Mouse (Mus musculus) embryonic facial prominence, embryonic 11.5 days (tissue): ENCODE measurements at regions not wholly inside any gene's neighbourhood (a gene's known extent, or its start where the extent isn't known, plus 50 kb on each side); places are given as distances from the start of the nearest gene placed in this dataset.

Source experiments
- ATAC-seq: fragments of 200-750 bp; cut with Nextera tagmentation; replicated peaks from 2 replicates; pipeline ENCODE4 v1.8.0; 2017; ENCODE audit warnings: low read depth; ENCODE audit not compliant: insufficient number of reproducible peaks, low FRiP score, low TSS enrichment
- DNase-seq: peaks from one replicate; pipeline ENCODE4 v3.0.0-alpha.2; 2015; ENCODE audit warnings: low spot score
- H3K27ac ChIP-seq: fragments of 300-500 bp; sonication (generic); replicated peaks from 2 replicates; pipeline ENCODE4 v1.5.1; 2014; ENCODE audit warnings: mild to moderate bottlenecking, low read depth, low read length, control low read depth
- H3K27me3 ChIP-seq: fragments of 300-500 bp; sonication (generic); 2 replicates; pipeline ENCODE4 v1.6.1; 2014; ENCODE audit warnings: mild to moderate bottlenecking, low read length, moderate library complexity, mixed read lengths; ENCODE audit not compliant: control insufficient read depth, insufficient read depth
- H3K36me3 ChIP-seq: fragments of 300-500 bp; sonication (generic); replicated peaks from 2 replicates; pipeline ENCODE4 v1.6.1; 2014; ENCODE audit warnings: low read depth, mild to moderate bottlenecking, low read length, moderate library complexity, mixed read lengths; ENCODE audit not compliant: control insufficient read depth, insufficient read depth
- H3K4me1 ChIP-seq: fragments of 300-500 bp; sonication (generic); 2 replicates; pipeline ENCODE4 v1.6.1; 2014; ENCODE audit warnings: low read length, mixed read lengths; ENCODE audit not compliant: control insufficient read depth, insufficient read depth
- H3K4me2 ChIP-seq: fragments of 300-500 bp; sonication (generic); 2 replicates; pipeline ENCODE4 v1.6.1; 2014; ENCODE audit warnings: low read depth, mild to moderate bottlenecking, control low read depth, low read length, moderate library complexity
- H3K4me3 ChIP-seq: fragments of 300-500 bp; sonication (generic); 2 replicates; pipeline ENCODE4 v1.5.1; 2014; ENCODE audit warnings: low read depth, low read length, control low read depth
- H3K9ac ChIP-seq: fragments of 300-500 bp; sonication (generic); replicated peaks from 2 replicates; pipeline ENCODE4 v1.6.1; 2014; ENCODE audit warnings: mild to moderate bottlenecking, control low read depth, low read length
- H3K9me3 ChIP-seq: fragments of 300-500 bp; sonication (generic); replicated peaks from 2 replicates; pipeline ENCODE4 v1.6.1; 2016; ENCODE audit warnings: mild to moderate bottlenecking, low read length, inconsistent platforms, mixed read lengths; ENCODE audit not compliant: control insufficient read depth
- WGBS: fragments of 180-500 bp; shearing (Covaris S2); extraction: QIAGEN DNeasy Blood & Tissue Kit; methylation state at CpG from one replicate; pipeline ENCODE4 v1.1.7; 2014; 5-methylcytosine and 5-hydroxymethylcytosine counted together

- no peaks in the 10 kb centered on the region for H3K27me3 ChIP-seq
- ATAC-seq = peak; percentile 72
- peak overlapping the region; percentile 62 for H3K4me2 ChIP-seq
- H3K9me3 ChIP-seq = no peaks in the 10 kb centered on the region
- no peaks in the 10 kb centered on the region for H3K4me1 ChIP-seq
- WGBS = 35% methylated on average over 34 of the region's 34 CpGs
- H3K9ac ChIP-seq = peak overlapping the region; percentile 71
- DNase-seq = peak; percentile 89
- H3K36me3 ChIP-seq = no peaks in the 10 kb centered on the region
- no peak overlapping the region for H3K27ac ChIP-seq
- peak overlapping the region; percentile 52 for H3K4me3 ChIP-seq
Measured at GRCm38 (mm10) chr7:31208237-31209054, 52.8 kb upstream of the Gramd1a start.

- peak; percentile 58; the same call in 1 of the 2 replicates for ATAC-seq
- no peaks in the 10 kb centered on the region for H3K27me3 ChIP-seq
- no peak overlapping the region for H3K9ac ChIP-seq
- no peak overlapping the region for H3K4me2 ChIP-seq
- no peak overlapping the region for H3K27ac ChIP-seq
- no peak for DNase-seq
- WGBS = 71% methylated on average over 13 of the region's 13 CpGs
- no peaks in the 10 kb centered on the region for H3K9me3 ChIP-seq
- H3K4me3 ChIP-seq = peak overlapping the region; percentile 52
- H3K4me1 ChIP-seq = no peaks in the 10 kb centered on the region
- H3K36me3 ChIP-seq = no peaks in the 10 kb centered on the region
Measured at GRCm38 (mm10) chr7:31207563-31208236, 52.0 kb upstream of the Gramd1a start.
